Mouse (Mus musculus) neural tube, embryonic 15.5 days (tissue): ENCODE data around the gene Hexim1. TPM values are rescaled to one million over a fixed set of nuclear protein-coding genes. Genes with fewer than 3 reads are reported as not detected.

Experiments used
- ATAC-seq: fragments of 200-750 bp; cut with Nextera tagmentation; 2 replicates; pipeline ENCODE4 v1.8.0; 2017; ENCODE audit warnings: mild to moderate bottlenecking, moderate TSS enrichment, moderate library complexity; ENCODE audit not compliant: low FRiP score
- H3K27ac ChIP-seq: fragments of 300-500 bp; sonication (generic); replicated peaks from 2 replicates; pipeline ENCODE4 v1.5.1; 2015; ENCODE audit warnings: mild to moderate bottlenecking, inconsistent platforms
- H3K27me3 ChIP-seq: fragments of 300-500 bp; sonication (generic); replicated peaks from 2 replicates; pipeline ENCODE4 v1.6.1; 2015; ENCODE audit warnings: inconsistent platforms
- H3K36me3 ChIP-seq: fragments of 300-500 bp; sonication (generic); 2 replicates; pipeline ENCODE4 v1.6.1; 2015; ENCODE audit warnings: inconsistent platforms
- H3K4me1 ChIP-seq: fragments of 300-500 bp; sonication (generic); 2 replicates; pipeline ENCODE4 v1.6.1; 2015; ENCODE audit warnings: inconsistent platforms
- H3K4me2 ChIP-seq: fragments of 300-500 bp; sonication (generic); 2 replicates; pipeline ENCODE4 v1.6.1; 2015; ENCODE audit warnings: inconsistent platforms, mild to moderate bottlenecking, moderate library complexity
- H3K4me3 ChIP-seq: fragments of 300-500 bp; sonication (generic); replicated peaks from 2 replicates; pipeline ENCODE4 v1.5.1; 2015; ENCODE audit warnings: mild to moderate bottlenecking, inconsistent platforms
- H3K9ac ChIP-seq: fragments of 300-500 bp; sonication (generic); replicated peaks from 2 replicates; pipeline ENCODE4 v1.6.1; 2015; ENCODE audit warnings: mild to moderate bottlenecking, inconsistent platforms
- H3K9me3 ChIP-seq: fragments of 300-500 bp; sonication (generic); replicated peaks from 2 replicates; pipeline ENCODE4 v1.6.1; 2016; ENCODE audit warnings: inconsistent platforms
- WGBS: fragments of 180-500 bp; shearing (Covaris S2); methylation state at CpG from one replicate; pipeline ENCODE4 v1.1.7; 2015; ENCODE audit warnings: mixed read lengths; 5-methylcytosine and 5-hydroxymethylcytosine counted together
- polyA plus RNA-seq: library from polyadenylated mRNA; unstranded; fragments of >200 nt; fragmentation: Nextera tagmentation; extraction: Ambion mirVana; gene quantifications from 2 replicates; pipeline ENCODE4 v1.2.1, GENCODE M21; 2015

Hexim1 gene
- polyA plus RNA-seq, 1 experiment from 2014 or later: 4.3 TPM

GRCm38 (mm10) chr11:103099352-103099940 is 16.6 kb upstream of the Hexim1 start:
- H3K4me3 ChIP-seq: no peak overlapping the region
- no peaks in the 10 kb centered on the region for H3K36me3 ChIP-seq
- H3K4me1 ChIP-seq: peaks cover 26% of the 10 kb centered on the region
- peaks cover 48% of the 10 kb centered on the region for H3K27me3 ChIP-seq
- no peaks in the 10 kb centered on the region for H3K9me3 ChIP-seq
- no peak for ATAC-seq
- H3K27ac ChIP-seq: no peak overlapping the region
- no peak overlapping the region for H3K4me2 ChIP-seq
- 57% methylated on average over 12 of the region's 12 CpGs for WGBS
- H3K9ac ChIP-seq: no peak overlapping the region

- H3K4me1 ChIP-seq: peaks cover 26% of the 10 kb centered on the region
- H3K9ac ChIP-seq: no peak overlapping the region
- ATAC-seq: no peak
- H3K27ac ChIP-seq: no peak overlapping the region
- H3K4me2 ChIP-seq: no peak overlapping the region
- 79% methylated on average over 8 of the region's 8 CpGs for WGBS
- no peaks in the 10 kb centered on the region for H3K36me3 ChIP-seq
- peaks cover 53% of the 10 kb centered on the region for H3K27me3 ChIP-seq
- no peaks in the 10 kb centered on the region for H3K9me3 ChIP-seq
- H3K4me3 ChIP-seq: no peak overlapping the region
Measured at GRCm38 (mm10) chr11:103100361-103100760, 15.7 kb upstream of the Hexim1 start.

GRCm38 (mm10) chr11:103101481-103101865 is 14.6 kb upstream of the Hexim1 start, which contains the start of the genes Plcd3 and Acbd4:
Gene Plcd3 (minus strand): TSS chr11:103101658.
Gene Acbd4 (plus strand): TSS chr11:103101682.
- Histone ChIP-seq H3K4me2 (peak within 1 kb of the TSS; percentile 92), H3K9ac (peak within 1 kb of the TSS; percentile 44), H3K4me3 (peak within 1 kb of the TSS; percentile 52), H3K9me3 (no peaks in the 10 kb centered on the region), H3K4me1 (peaks cover 26% of the 10 kb centered on the region), H3K36me3 (no peaks in the 10 kb centered on the region), H3K27me3 (peaks cover 50% of the 10 kb centered on the region), H3K27ac (no peak within 1 kb of the TSS)
- WGBS: under 1% methylated on average over 34 of the region's 34 CpGs
- ATAC-seq: peak; percentile 58

- Histone ChIP-seq H3K4me3 (peak overlapping the region; percentile 52), H3K9ac (peak overlapping the region; percentile 44), H3K4me2 (peak overlapping the region; percentile 92), H3K4me1 (peaks cover 26% of the 10 kb centered on the region), H3K27me3 (peaks cover 50% of the 10 kb centered on the region), H3K27ac (no peak overlapping the region), H3K36me3 (no peaks in the 10 kb centered on the region), H3K9me3 (no peaks in the 10 kb centered on the region)
- WGBS: 2% methylated on average over 30 of the region's 30 CpGs
- ATAC-seq: peak; percentile 62
Measured at GRCm38 (mm10) chr11:103101866-103102501, 14.0 kb upstream of the Hexim1 start.

- Histone ChIP-seq H3K4me2 (peak overlapping the region; percentile 92), H3K9me3 (no peaks in the 10 kb centered on the region), H3K4me3 (peak overlapping the region; percentile 52), H3K27ac (0 out of 2 replicates have a peak overlapping the region, but pooled peaks have one; percentile 20), H3K9ac (0 out of 2 replicates have a peak overlapping the region, but pooled peaks have one; percentile 8), H3K36me3 (no peaks in the 10 kb centered on the region), H3K4me1 (peaks cover 26% of the 10 kb centered on the region), H3K27me3 (peaks cover 46% of the 10 kb centered on the region)
- peak; percentile 68 for ATAC-seq
- 1% methylated on average over 35 of the region's 35 CpGs for WGBS
Measured at GRCm38 (mm10) chr11:103102725-103103349, 13.2 kb upstream of the Hexim1 start.

- Histone ChIP-seq H3K4me3 (peak overlapping the region; percentile 52; the same call in 1 of the 2 replicates), H3K36me3 (no peaks in the 10 kb centered on the region), H3K9me3 (no peaks in the 10 kb centered on the region), H3K27me3 (peaks cover 42% of the 10 kb centered on the region), H3K27ac (no peak overlapping the region), H3K4me2 (peak overlapping the region; percentile 92), H3K9ac (no peak overlapping the region), H3K4me1 (peaks cover 26% of the 10 kb centered on the region)
- WGBS: 64% methylated on average over 8 of the region's 8 CpGs
- no peak for ATAC-seq
Measured at GRCm38 (mm10) chr11:103103621-103104020, 12.4 kb upstream of the Hexim1 start.

- Histone ChIP-seq H3K4me1 (peaks cover 26% of the 10 kb centered on the region), H3K4me3 (no peak overlapping the region), H3K36me3 (no peaks in the 10 kb centered on the region), H3K4me2 (no peak overlapping the region), H3K27me3 (peaks cover 34% of the 10 kb centered on the region), H3K9ac (no peak overlapping the region), H3K27ac (no peak overlapping the region), H3K9me3 (no peaks in the 10 kb centered on the region)
- WGBS: 84% methylated on average over 7 of the region's 7 CpGs
- no peak for ATAC-seq
Measured at GRCm38 (mm10) chr11:103104469-103104868, 11.6 kb upstream of the Hexim1 start.

GRCm38 (mm10) chr11:103105180-103105725 is 10.8 kb upstream of the Hexim1 start:
- 62% methylated on average over 14 of the region's 14 CpGs for WGBS

GRCm38 (mm10) chr11:103105810-103106209 is 10.2 kb upstream of the Hexim1 start:
- H3K4me1 ChIP-seq: peaks cover 25% of the 10 kb centered on the region
- no peak for ATAC-seq
- no peak overlapping the region for H3K27ac ChIP-seq

More at GRCm38 (mm10) chr11:103105180-103105725, 10.8 kb upstream of the Hexim1 start:
- Histone ChIP-seq H3K4me1 (peaks cover 26% of the 10 kb centered on the region), H3K27me3 (peaks cover 26% of the 10 kb centered on the region), H3K27ac (no peak overlapping the region), H3K36me3 (no peaks in the 10 kb centered on the region), H3K4me3 (no peak overlapping the region), H3K4me2 (no peak overlapping the region), H3K9ac (no peak overlapping the region), H3K9me3 (no peaks in the 10 kb centered on the region)
- ATAC-seq: no peak

GRCm38 (mm10) chr11:103106386-103106785 is 9.6 kb upstream of the Hexim1 start:
- no peaks in the 10 kb centered on the region for H3K9me3 ChIP-seq
- 77% methylated on average over 3 of the region's 4 CpGs for WGBS
- no peaks in the 10 kb centered on the region for H3K36me3 ChIP-seq
- peaks cover 21% of the 10 kb centered on the region for H3K4me1 ChIP-seq
- no peak overlapping the region for H3K9ac ChIP-seq
- H3K27ac ChIP-seq: no peak overlapping the region
- no peak overlapping the region for H3K4me2 ChIP-seq
- H3K4me3 ChIP-seq: no peak overlapping the region
- peaks cover 24% of the 10 kb centered on the region for H3K27me3 ChIP-seq
- ATAC-seq: no peak

More at GRCm38 (mm10) chr11:103105810-103106209, 10.2 kb upstream of the Hexim1 start:
- no peaks in the 10 kb centered on the region for H3K9me3 ChIP-seq
- H3K4me3 ChIP-seq: no peak overlapping the region
- WGBS: 85% methylated on average over 6 of the region's 6 CpGs
- peaks cover 24% of the 10 kb centered on the region for H3K27me3 ChIP-seq
- H3K36me3 ChIP-seq: no peaks in the 10 kb centered on the region
- no peak overlapping the region for H3K4me2 ChIP-seq
- H3K9ac ChIP-seq: no peak overlapping the region

- Histone ChIP-seq H3K9me3 (no peaks in the 10 kb centered on the region), H3K36me3 (no peaks in the 10 kb centered on the region), H3K9ac (no peak overlapping the region), H3K4me3 (no peak overlapping the region), H3K27me3 (peaks cover 33% of the 10 kb centered on the region), H3K27ac (no peak overlapping the region), H3K4me1 (peaks cover 23% of the 10 kb centered on the region), H3K4me2 (peak overlapping the region; percentile 62)
- WGBS: 20% methylated on average over 10 of the region's 10 CpGs
- ATAC-seq: no peak
Measured at GRCm38 (mm10) chr11:103111301-103111700, 4.7 kb upstream of the Hexim1 start.
